Mouse (Mus musculus) cortical plate, adult 2 months (tissue): ENCODE results near the gene Mmp11. TPM values are rescaled to one million over a fixed set of nuclear protein-coding genes. Genes with fewer than 3 reads are reported as not detected.

Experiments
- H3K27ac ChIP-seq: fragments of 200-500 bp; 2 replicates; pipeline ENCODE4 v1.5.1; 2012; ENCODE audit warnings: low read length, control low read depth, inconsistent platforms; ENCODE audit not compliant: insufficient read depth
- H3K4me1 ChIP-seq: fragments of 200-500 bp; 2 replicates; pipeline ENCODE4 v1.6.1; 2011; ENCODE audit warnings: low read length; ENCODE audit not compliant: control insufficient read depth, insufficient read depth
- H3K4me3 ChIP-seq: fragments of 200-500 bp; 2 replicates; pipeline ENCODE4 v1.5.1; 2011; ENCODE audit warnings: mild to moderate bottlenecking, low read length, control low read depth; ENCODE audit not compliant: insufficient read depth
- CTCF ChIP-seq: fragments of 200-500 bp; IDR thresholded peaks from 2 replicates; pipeline ENCODE4 v1.5.1; 2011; ENCODE audit warnings: mild to moderate bottlenecking, control low read depth, low read length; ENCODE audit not compliant: insufficient read depth; ENCODE audit errors: extremely low read depth
- POLR2A ChIP-seq: fragments of 200-500 bp; IDR thresholded peaks from 2 replicates; pipeline ENCODE4 v1.6.1; 2011; ENCODE audit warnings: mild to moderate bottlenecking, low read length, control low read depth; ENCODE audit not compliant: insufficient read depth; ENCODE audit errors: extremely low read depth
- polyA plus RNA-seq: library from polyadenylated mRNA; depleted of rRNA; stranded (reverse); fragments of >200 nt; gene quantifications from 2 replicates; pipeline ENCODE4 v1.2.3, GENCODE M21; 2012; rRNA removed

Gene Mmp11
- polyA plus RNA-seq, 1 experiment, result 2.6 TPM

DNA sequence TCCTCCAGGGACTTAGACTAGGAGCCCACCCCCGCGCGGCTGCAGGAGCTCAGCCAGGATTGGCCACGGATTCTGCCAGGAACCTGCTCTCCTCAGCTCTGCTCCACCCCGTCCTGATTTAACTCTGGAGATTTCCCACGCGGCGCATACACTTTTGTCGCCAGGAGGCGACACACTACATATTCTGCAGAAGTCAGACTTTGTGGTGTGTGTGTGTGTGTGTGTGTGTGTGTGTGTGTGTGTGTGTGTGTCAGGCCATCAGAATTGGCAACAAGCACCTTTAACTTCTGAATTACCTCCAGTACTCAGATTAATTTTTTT is 53.1 kb downstream of the Mmp11 start:
- TF ChIP-seq POLR2A (no peak), CTCF (peak; percentile 46)
- Histone ChIP-seq H3K4me1 (no peaks in the 10 kb centered on the region), H3K4me3 (no peak overlapping the region), H3K27ac (no peak overlapping the region)

DNA sequence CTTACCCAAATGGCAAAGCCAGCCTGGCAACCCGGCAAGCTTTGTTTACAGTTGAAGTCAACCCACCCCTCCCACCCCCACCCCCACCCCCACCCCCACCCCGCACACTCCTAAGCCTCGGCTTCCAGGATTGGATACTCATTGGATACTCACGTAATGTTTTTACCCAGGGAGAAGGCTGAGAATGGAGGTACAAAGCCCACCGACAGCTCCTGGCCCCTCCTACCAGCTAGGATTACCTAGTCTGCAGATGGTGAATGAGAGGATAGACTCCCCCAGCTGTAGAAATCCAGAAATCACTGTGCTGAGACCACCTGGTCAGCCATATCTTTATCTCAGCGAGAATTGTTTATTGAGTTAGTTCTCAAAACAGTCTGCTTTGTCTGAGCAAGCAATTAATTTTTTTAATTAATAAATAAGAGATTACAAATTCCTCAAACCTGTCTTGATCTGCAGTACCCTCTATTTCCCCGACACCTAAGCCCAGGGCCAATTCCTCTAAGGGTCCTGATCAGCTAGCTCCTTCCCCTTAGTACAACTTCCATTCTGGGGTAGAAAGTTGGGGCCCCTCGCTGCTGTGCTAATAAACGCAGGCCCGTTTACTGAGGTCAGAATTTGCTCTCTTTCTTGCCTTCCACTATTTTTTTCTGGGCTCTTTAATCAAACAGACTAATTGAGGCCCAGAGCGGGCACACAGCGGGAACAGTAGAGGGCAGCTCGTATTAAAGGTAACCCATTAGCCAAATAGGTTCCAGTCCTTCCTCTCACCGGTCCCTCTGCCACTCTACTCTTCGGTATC is 53.7 kb downstream of the Mmp11 start:
- Histone ChIP-seq H3K4me1 (no peaks in the 10 kb centered on the region), H3K4me3 (no peak overlapping the region), H3K27ac (no peak overlapping the region)
- TF ChIP-seq POLR2A (no peak), CTCF (no peak)

- TF ChIP-seq CTCF (no peak), POLR2A (no peak)
- Histone ChIP-seq H3K27ac (no peak overlapping the region), H3K4me3 (no peak overlapping the region), H3K4me1 (no peaks in the 10 kb centered on the region)
Observed at GRCm38 (mm10) chr10:75881578-75882432, 54.5 kb downstream of the Mmp11 start.

DNA sequence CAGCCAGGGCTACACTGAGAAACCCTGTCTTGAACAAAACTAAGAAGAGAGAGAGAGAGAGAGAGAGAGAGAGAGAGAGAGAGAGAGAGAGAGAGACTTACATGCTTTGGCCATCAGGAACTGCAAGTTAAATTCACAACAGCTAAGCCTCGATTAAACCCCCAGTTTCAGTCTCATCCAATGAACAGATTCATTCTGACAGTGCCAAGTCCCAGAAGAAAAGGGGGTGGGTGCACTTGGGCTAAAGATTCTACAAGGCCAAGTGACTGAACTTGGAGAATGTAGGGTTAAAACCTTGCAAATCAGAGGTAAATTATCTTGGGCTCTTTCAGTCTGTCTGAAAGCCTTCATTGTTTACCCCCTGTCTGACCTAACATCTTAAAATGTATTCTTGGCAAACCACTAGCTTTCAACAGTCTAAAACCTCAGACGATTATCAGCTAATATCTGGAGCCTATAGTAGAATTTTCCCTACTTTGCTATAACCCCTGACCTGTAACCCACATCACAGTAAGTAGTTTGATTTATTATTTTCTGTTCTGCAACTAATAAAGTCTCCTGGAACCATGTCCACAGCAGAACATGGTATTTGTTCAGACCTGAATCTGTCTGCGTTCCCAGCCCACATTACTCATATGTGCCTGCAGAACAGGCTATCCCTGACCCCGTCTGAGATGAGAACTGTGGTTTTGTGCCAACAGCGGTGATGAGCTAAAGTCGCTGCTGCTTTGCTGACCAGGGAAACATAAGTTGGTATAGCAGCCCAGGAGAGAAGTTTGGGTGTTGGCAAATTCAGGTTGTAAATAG is 55.3 kb downstream of the Mmp11 start:
- Histone ChIP-seq H3K4me1 (no peaks in the 10 kb centered on the region), H3K4me3 (no peak overlapping the region), H3K27ac (no peak overlapping the region)
- TF ChIP-seq CTCF (no peak), POLR2A (no peak)

GRCm38 (mm10) chr10:75880351-75880750 is 55.9 kb downstream of the Mmp11 start:
- Histone ChIP-seq H3K4me1 (no peaks in the 10 kb centered on the region), H3K27ac (no peak overlapping the region), H3K4me3 (no peak overlapping the region)
- TF ChIP-seq CTCF, result no peak
- no peak for TF ChIP-seq POLR2A

GRCm38 (mm10) chr10:75878836-75879235 is 57.5 kb downstream of the Mmp11 start:
- TF ChIP-seq POLR2A, result no peak
- no peak overlapping the region for H3K4me3 ChIP-seq
- no peaks in the 10 kb centered on the region for H3K4me1 ChIP-seq
- no peak overlapping the region for H3K27ac ChIP-seq

DNA sequence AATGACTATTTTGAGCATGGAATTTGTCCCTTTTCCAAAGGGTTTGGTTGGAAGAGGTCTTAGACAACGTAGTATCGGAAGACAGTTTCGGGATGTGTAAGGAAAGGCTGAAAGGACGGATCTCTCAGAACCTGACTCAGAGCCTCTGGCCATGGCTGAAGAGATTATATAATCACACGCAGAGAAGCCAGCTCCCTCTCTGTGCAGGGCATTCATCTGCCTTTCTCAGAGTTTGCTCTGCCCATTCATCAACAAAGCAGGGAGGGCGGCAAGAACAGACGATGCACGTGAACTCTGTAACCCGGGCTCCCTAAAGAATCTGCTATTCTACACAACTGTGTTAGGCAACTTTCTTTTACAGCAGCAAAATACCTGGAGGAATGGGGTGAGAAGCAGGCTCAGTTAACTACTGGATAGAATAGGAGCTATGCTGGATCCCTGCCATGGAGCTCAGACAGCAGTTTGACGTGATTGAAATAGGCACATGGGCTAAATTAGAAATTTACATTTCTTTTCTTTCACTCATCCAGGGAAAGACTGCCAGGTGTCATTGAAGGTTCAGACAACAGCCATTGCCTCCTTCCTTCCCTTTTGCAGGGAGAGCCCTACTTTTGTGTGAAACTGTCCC is 62.6 kb downstream of the Mmp11 start:
- Histone ChIP-seq H3K27ac (peak overlapping the region; percentile 30; the same call in 1 of the 2 replicates), H3K4me1 (0 out of 2 replicates have a peak, but pooled peaks cover 1% of the 10 kb centered on the region), H3K4me3 (no peak overlapping the region; the same call in 1 of the 2 replicates)
- TF ChIP-seq CTCF, result no peak
- TF ChIP-seq POLR2A, result no peak

Other genes with a start within 250 kb of the Mmp11 start
- 55.0 and 57.8 TPM in 2 replicates for gene Cabin1, start 172.2 kb downstream of the Mmp11 start, polyA plus RNA-seq
- 85.2 and 90.3 TPM in 2 replicates for gene Ddt, start 163.1 kb downstream of the Mmp11 start, polyA plus RNA-seq
- gene Gm20441, start 155.5 kb downstream of the Mmp11 start, polyA plus RNA-seq, result not detected in 2 replicates
- gene Gstt3, start 155.1 kb downstream of the Mmp11 start, polyA plus RNA-seq, result 4.1 and 4.7 TPM in 2 replicates
- 28.9 and 31.7 TPM in 2 replicates for gene Gstt1, start 137.9 kb downstream of the Mmp11 start, polyA plus RNA-seq
- not detected in 2 replicates for gene Gstt4, start 114.0 kb downstream of the Mmp11 start, polyA plus RNA-seq
- 15.6 and 17.1 TPM in 2 replicates for gene Gstt2, start 99.1 kb downstream of the Mmp11 start, polyA plus RNA-seq
- 1,035 and 1,146 TPM in 2 replicates for gene Mif, start 76.3 kb downstream of the Mmp11 start, polyA plus RNA-seq
- 4.5 and 5.9 TPM in 2 replicates for gene Derl3, start 43.1 kb downstream of the Mmp11 start, polyA plus RNA-seq
- gene Smarcb1, start 14.9 kb downstream of the Mmp11 start, polyA plus RNA-seq, result 71.5 and 73.1 TPM in 2 replicates
- 502 and 507 TPM in 2 replicates for gene Chchd10, start 3.4 kb downstream of the Mmp11 start, polyA plus RNA-seq
- gene Gm867, start 4.2 kb upstream of the Mmp11 start, polyA plus RNA-seq, result 0.49 and 1.2 TPM in 2 replicates
- gene Vpreb3, start 6.6 kb upstream of the Mmp11 start, polyA plus RNA-seq, result not detected in 2 replicates
- gene Gm5134, start 18.0 kb upstream of the Mmp11 start, polyA plus RNA-seq, result 0.06 and 0.08 TPM in 2 replicates
- 10.2 and 10.7 TPM in 2 replicates for gene Zfp280b, start 96.2 kb upstream of the Mmp11 start, polyA plus RNA-seq
- not detected in 2 replicates for gene Slc5a4b, start 174.5 kb upstream of the Mmp11 start, polyA plus RNA-seq
- gene Slc5a4a, start 211.0 kb upstream of the Mmp11 start, polyA plus RNA-seq, result not detected in 2 replicates